Mouse (Mus musculus) CH12.LX (cell line): Measurements from ENCODE around the gene 2210016L21Rik. TPM values are rescaled to one million over a fixed set of nuclear protein-coding genes. Genes with fewer than 3 reads are reported as not detected.

Source experiments
- DNase-seq: peaks from one replicate; pipeline ENCODE4 v3.0.0-alpha.2; 2013; ENCODE audit errors: extremely low read depth
- H3K27ac ChIP-seq: 2 replicates; pipeline ENCODE4 v1.5.1; 2012; ENCODE audit warnings: low read depth, mild to moderate bottlenecking, control low read depth, moderate library complexity; ENCODE audit not compliant: insufficient read depth
- H3K27me3 ChIP-seq: replicated peaks from 2 replicates; pipeline ENCODE3; 2012; ENCODE audit warnings: inconsistent platforms
- H3K36me3 ChIP-seq, 2 experiments: replicated peaks in 1 of 2; 2 replicates each; pipeline versions ENCODE3 to v1.6.1; 2012; ENCODE audit warnings: inconsistent platforms in 1 of 2, low read length in 1 of 2, mild to moderate bottlenecking in 1 of 2, mixed read lengths in 1 of 2, moderate library complexity in 1 of 2; ENCODE audit not compliant: control insufficient read depth in 1 of 2, insufficient read depth in 1 of 2
- H3K4me1 ChIP-seq, 2 experiments: 2 replicates each; pipeline ENCODE4 v1.6.1; 2012; ENCODE audit warnings: inconsistent platforms in 1 of 2, moderate library complexity in 1 of 2; ENCODE audit not compliant: insufficient read depth in 2 of 2, control insufficient read depth in 1 of 2
- H3K4me2 ChIP-seq: 2 replicates; pipeline ENCODE4 v1.6.1; 2012; ENCODE audit warnings: low read depth, mild to moderate bottlenecking, control low read depth; ENCODE audit not compliant: poor library complexity, insufficient read depth, severe bottlenecking
- H3K4me3 ChIP-seq, 3 experiments: fragments of 150-350 bp in 1 of 3; sonication (generic) in 1 of 3; replicated peaks in 1 of 3; 2 replicates each; pipeline versions ENCODE3 to v1.5.1; 2011 to 2012; ENCODE audit warnings: low read depth in 2 of 3, low read length in 2 of 3, mild to moderate bottlenecking in 2 of 3, moderate library complexity in 2 of 3, control low read depth in 1 of 3, improper control_type of control experiment in 1 of 3, inconsistent platforms in 1 of 3, mixed read lengths in 1 of 3; ENCODE audit not compliant: poor library complexity in 1 of 3
- H3K79me2 ChIP-seq: replicated peaks from 2 replicates; pipeline ENCODE4 v1.6.1; 2012; ENCODE audit warnings: mild to moderate bottlenecking, moderate library complexity; ENCODE audit not compliant: control insufficient read depth, poor library complexity, insufficient read depth, severe bottlenecking; ENCODE audit errors: extremely low read depth
- H3K9ac ChIP-seq: 2 replicates; pipeline ENCODE4 v1.6.1; 2012; ENCODE audit warnings: low read depth, mild to moderate bottlenecking, control low read depth, moderate library complexity; ENCODE audit not compliant: insufficient read depth
- H3K9me3 ChIP-seq: replicated peaks from 2 replicates; pipeline ENCODE3; 2012; ENCODE audit warnings: low read length, inconsistent platforms, mixed read lengths
- E2F4 ChIP-seq: IDR thresholded peaks from 2 replicates; pipeline ENCODE4 v1.6.1; 2011; ENCODE audit warnings: low read depth, low read length, improper control_type of control experiment; ENCODE audit not compliant: insufficient replicate concordance
- ELF1 ChIP-seq: IDR thresholded peaks from 2 replicates; pipeline ENCODE4 v1.6.1; 2014; ENCODE audit warnings: low read depth, mild to moderate bottlenecking, inconsistent platforms, low read length, improper control_type of control experiment
- EP300 ChIP-seq: IDR thresholded peaks from 2 replicates; pipeline ENCODE4 v1.6.1; 2011; ENCODE audit warnings: low read length, improper control_type of control experiment
- HCFC1 ChIP-seq: IDR thresholded peaks from 2 replicates; pipeline ENCODE4 v1.6.1; 2012; ENCODE audit warnings: low read depth, mild to moderate bottlenecking, inconsistent platforms, low read length, improper control_type of control experiment
- IRF4 ChIP-seq: IDR thresholded peaks from 2 replicates; pipeline ENCODE4 v1.6.1; 2014; ENCODE audit warnings: low read depth, mild to moderate bottlenecking, inconsistent platforms, low read length, improper control_type of control experiment
- MAX ChIP-seq: IDR thresholded peaks from 2 replicates; pipeline ENCODE4 v1.6.1; 2011; ENCODE audit warnings: low read length, improper control_type of control experiment
- MEF2A ChIP-seq: IDR thresholded peaks from 2 replicates; pipeline ENCODE4 v1.6.1; 2014; ENCODE audit warnings: low read depth, mild to moderate bottlenecking, inconsistent platforms, low read length, improper control_type of control experiment, borderline replicate concordance
- MXI1 ChIP-seq: IDR thresholded peaks from 2 replicates; pipeline ENCODE4 v1.6.1; 2011; ENCODE audit warnings: mild to moderate bottlenecking, low read depth, low read length, improper control_type of control experiment
- NELFE ChIP-seq: IDR thresholded peaks from 2 replicates; pipeline ENCODE4 v1.6.1; 2011; ENCODE audit warnings: low read depth, low read length, improper control_type of control experiment
- RCOR1 ChIP-seq: conservative IDR thresholded peaks from 2 replicates; pipeline ENCODE4 v1.6.1; 2012; ENCODE audit warnings: low read depth, mild to moderate bottlenecking, inconsistent platforms, low read length, improper control_type of control experiment
- SIN3A ChIP-seq: IDR thresholded peaks from 2 replicates; pipeline ENCODE4 v1.6.1; 2012; ENCODE audit warnings: low read length, improper control_type of control experiment, inconsistent platforms
- SMC3 ChIP-seq: IDR thresholded peaks from 2 replicates; pipeline ENCODE4 v1.6.1; 2011; ENCODE audit warnings: low read depth, low read length, improper control_type of control experiment
- TBP ChIP-seq: conservative IDR thresholded peaks from 2 replicates; pipeline ENCODE4 v1.6.1; 2011; ENCODE audit warnings: low read depth, low read length, improper control_type of control experiment
- ZKSCAN1 ChIP-seq: IDR thresholded peaks from 2 replicates; pipeline ENCODE4 v1.6.1; 2012; ENCODE audit warnings: low read depth, inconsistent platforms, low read length, improper control_type of control experiment, borderline replicate concordance
- dilution Hi-C: fragments of 300-500 bp; cut with MboI; formaldehyde crosslinking; loops from 2 replicates; pipeline ENCODE4 v1.14.3; 2020; ENCODE audit warnings: low sequenced_read_pairs; ENCODE audit not compliant: extremely low pct_unique_long_range_greater_than_20kb, extremely low pct_ligation_motif_present
- in situ Hi-C: fragments of 300-500 bp; cut with MboI; formaldehyde crosslinking; loops from 3 replicates; pipeline ENCODE4 v1.14.3; 2019; ENCODE audit warnings: low sequenced_read_pairs, low pct_ligation_motif_present, low pct_unique_long_range_greater_than_20kb, mixed read lengths
- polyA plus RNA-seq: library from polyadenylated mRNA; unstranded; fragments of >175 nt; gene quantifications from 2 replicates; pipeline ENCODE4 v1.2.1, GENCODE M21; 2012; ENCODE audit warnings: low read depth; ENCODE audit not compliant: insufficient read length
- total RNA-seq, 2 experiments: library from RNA; depleted of rRNA; stranded (reverse); fragments of 300-350 nt in 1 of 2; fragments of >200 nt in 1 of 2; gene quantifications; 2 replicates each; pipeline ENCODE4 v1.2.3; 2012 to 2014

2210016L21Rik gene
- total and polyA plus RNA-seq, 3 experiments, result 11.5 to 32.5 (median 21.6) TPM

DNA sequence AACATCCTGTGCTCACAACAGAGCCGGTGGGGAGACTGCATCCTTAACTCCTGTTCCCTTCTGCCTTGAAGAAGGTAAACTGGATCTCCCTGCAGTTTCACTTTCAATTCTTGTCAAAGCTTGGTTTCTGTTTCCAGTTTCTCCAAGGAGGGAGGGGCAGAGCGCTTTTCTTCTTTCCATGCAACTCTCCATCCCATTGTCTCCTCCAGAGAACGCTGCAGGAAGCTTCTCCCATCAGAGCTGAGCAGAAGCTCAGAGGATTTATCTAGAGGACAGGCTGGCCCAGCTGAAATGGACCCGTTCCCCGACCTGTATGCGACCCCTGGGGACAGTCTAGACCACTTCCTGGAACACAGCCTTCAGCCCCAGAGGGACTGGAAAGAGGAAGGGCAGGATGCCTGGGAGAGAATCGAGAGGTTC, 44.6 kb upstream of the 2210016L21Rik start:
- TF ChIP-seq TBP (no peak), IRF4 (peak; percentile 70), NELFE (no peak), MAX (no peak), E2F4 (no peak), ELF1 (0 out of 2 replicates have a peak, but pooled peaks have one; percentile 16), MXI1 (no peak), RCOR1 (no peak), SIN3A (no peak), EP300 (no peak; the same call in 1 of the 2 replicates)
- TF ChIP-seq, all 38 proteins: peak for 2
- H3K27ac ChIP-seq, result no peak overlapping the region

GRCm38 (mm10) chr5:114898857-114899256, 43.1 kb upstream of the 2210016L21Rik start:
- Histone ChIP-seq H3K4me2 (no peak overlapping the region), H3K27me3 (peaks cover 4% of the 10 kb centered on the region), H3K4me1 (peaks cover 4 to 15% of the 10 kb centered on the region in 2 experiments; a peak in 3 of 4 replicates)
- DNase-seq, result no peak
- TF ChIP-seq HCFC1 (no peak), MEF2A (no peak), IRF4 (no peak), ZKSCAN1 (no peak), ELF1 (no peak), NELFE (no peak), SMC3 (no peak)
- TF ChIP-seq, all 38 proteins: peak for 0
- Histone ChIP-seq H3K36me3 (no peaks in the 10 kb centered on the region), H3K27ac (no peak overlapping the region), H3K79me2 (no peaks in the 10 kb centered on the region), H3K9me3 (no peaks in the 10 kb centered on the region), H3K4me3 (no peak overlapping the region), H3K9ac (no peak overlapping the region)
- in situ Hi-C loops (no loop called here), dilution Hi-C loops (no loop called here)

More for the DNA sequence above, 44.6 kb upstream of the 2210016L21Rik start:
- in situ Hi-C loops (no loop called here), dilution Hi-C loops (no loop called here)
- H3K27me3 ChIP-seq, result peaks cover 4% of the 10 kb centered on the region
- peak overlapping the region; percentile 70 for H3K4me2 ChIP-seq
- peak; percentile 9 for DNase-seq
- H3K9ac ChIP-seq, result no peak overlapping the region
- H3K36me3 ChIP-seq, result no peaks in the 10 kb centered on the region
- H3K4me3 ChIP-seq, result peak overlapping the region in 1 of 3 experiments; percentile 35
- H3K4me1 ChIP-seq, result peaks cover 4 to 15% of the 10 kb centered on the region in 2 experiments; a peak in 3 of 4 replicates
- H3K79me2 ChIP-seq, result no peaks in the 10 kb centered on the region
- no peaks in the 10 kb centered on the region for H3K9me3 ChIP-seq
